Mouse (Mus musculus) embryo, embryonic 11 days (tissue): ENCODE measurements around the gene Gart.

Source experiments
- DNase-seq: peaks from one replicate; pipeline ENCODE4 v3.0.0-alpha.2; 2015

Gene Gart

GRCm38 (mm10) chr16:91606958-91607357 lies 39.8 kb downstream of the Gart start:
- no peak for DNase-seq

GRCm38 (mm10) chr16:91605156-91605555 lies 41.6 kb downstream of the Gart start:
- DNase-seq: no peak

- DNase-seq: no peak
Measured at GRCm38 (mm10) chr16:91601693-91602092, 45.1 kb downstream of the Gart start.

- DNase-seq: no peak
Measured at GRCm38 (mm10) chr16:91601081-91601480, 45.7 kb downstream of the Gart start.

- no peak for DNase-seq
Measured at GRCm38 (mm10) chr16:91599242-91599641, 47.5 kb downstream of the Gart start.

- DNase-seq: peak; percentile 98
Measured at GRCm38 (mm10) chr16:91597672-91598010, 49.1 kb downstream of the Gart start, which contains the start of gene Tmem50b. Tmem50b (minus strand) TSS chr16:91597800.

GRCm38 (mm10) chr16:91596779-91597671 lies 49.7 kb downstream of the Gart start:
- DNase-seq: no peak

GRCm38 (mm10) chr16:91596397-91596778 lies 50.4 kb downstream of the Gart start:
- DNase-seq: no peak

- no peak for DNase-seq
Measured at GRCm38 (mm10) chr16:91595076-91595475, 51.7 kb downstream of the Gart start.

- DNase-seq: no peak
Measured at GRCm38 (mm10) chr16:91593262-91593661, 53.5 kb downstream of the Gart start.

GRCm38 (mm10) chr16:91592162-91592561 lies 54.6 kb downstream of the Gart start:
- DNase-seq: no peak

GRCm38 (mm10) chr16:91588703-91589102 lies 58.0 kb downstream of the Gart start:
- DNase-seq: no peak

GRCm38 (mm10) chr16:91587730-91588453 lies 58.9 kb downstream of the Gart start:
- no peak for DNase-seq

GRCm38 (mm10) chr16:91586244-91586643 lies 60.5 kb downstream of the Gart start:
- DNase-seq: no peak

GRCm38 (mm10) chr16:91585617-91586016 lies 61.1 kb downstream of the Gart start:
- no peak for DNase-seq

GRCm38 (mm10) chr16:91582307-91582706 lies 64.4 kb downstream of the Gart start:
- DNase-seq: peak; percentile 52

- no peak for DNase-seq
Measured at GRCm38 (mm10) chr16:91578980-91579720, 67.6 kb downstream of the Gart start.

- DNase-seq: no peak
Measured at GRCm38 (mm10) chr16:91575151-91575550, 71.6 kb downstream of the Gart start.
